Mouse (Mus musculus) brain, embryonic 14.5 days (tissue): ENCODE data around the gene P3h4.

ENCODE experiments used
- CTCF ChIP-seq: fragments of 200-500 bp; IDR thresholded peaks from 2 replicates; pipeline ENCODE4 v1.5.1; 2012; ENCODE audit warnings: inconsistent platforms, mild to moderate bottlenecking, moderate library complexity, borderline replicate concordance; ENCODE audit not compliant: insufficient read depth, insufficient read length; ENCODE audit errors: extremely low read depth
- POLR2A ChIP-seq: fragments of 200-500 bp; IDR thresholded peaks from 2 replicates; pipeline ENCODE4 v1.6.1; 2012; ENCODE audit warnings: mild to moderate bottlenecking, inconsistent platforms, borderline replicate concordance; ENCODE audit not compliant: poor library complexity, insufficient read depth, insufficient read length, severe bottlenecking; ENCODE audit errors: extremely low read depth

DNA sequence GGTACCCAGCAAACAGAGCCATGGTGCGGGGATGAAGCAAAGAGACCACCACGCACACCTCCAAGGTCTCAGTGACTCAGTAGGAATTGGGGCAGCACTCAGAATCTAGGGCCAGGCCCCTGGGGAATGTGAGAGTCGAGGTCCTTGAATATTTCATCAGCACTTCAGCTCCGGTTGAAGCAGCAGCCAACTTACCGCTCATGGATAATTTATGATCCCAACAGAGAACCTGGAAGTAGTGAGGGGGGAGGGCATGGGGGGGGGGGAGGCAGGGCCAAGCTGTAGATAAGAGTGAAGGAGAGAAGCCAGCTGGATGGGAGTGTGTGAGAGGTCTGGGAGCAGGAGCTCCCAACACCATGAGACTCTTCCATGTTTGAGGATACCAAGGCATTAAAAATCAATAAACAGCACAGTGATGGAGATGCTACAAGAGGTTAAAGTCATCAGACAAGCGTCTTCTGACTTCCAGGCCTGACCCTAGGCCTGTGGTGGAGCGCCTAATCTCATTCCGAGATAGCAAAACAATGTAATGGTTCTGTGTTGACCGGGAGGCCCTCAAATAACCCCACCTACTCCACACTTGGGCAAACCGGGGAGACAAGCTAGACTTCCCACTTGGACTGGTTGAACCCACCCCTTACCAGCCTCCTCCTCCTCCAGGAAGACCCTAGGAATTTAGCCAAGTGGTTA is 11.0 kb downstream of the P3h4 start:
- TF ChIP-seq POLR2A, result no peak
- TF ChIP-seq CTCF, result no peak
